Mouse (Mus musculus) embryonic facial prominence, embryonic 10.5 days (tissue): ENCODE data around the gene Metap1d. TPM values are rescaled to one million over a fixed set of nuclear protein-coding genes. Genes with fewer than 3 reads are reported as not detected.

Experiments used
- DNase-seq: peaks from one replicate; pipeline ENCODE4 v3.0.0-alpha.2; 2017; ENCODE audit warnings: low spot score
- H3K27ac ChIP-seq: fragments of 300-500 bp; sonication (generic); replicated peaks from 2 replicates; pipeline ENCODE4 v1.5.1; 2016; ENCODE audit warnings: mild to moderate bottlenecking
- H3K27me3 ChIP-seq: fragments of 300-500 bp; sonication (generic); replicated peaks from 2 replicates; pipeline ENCODE4 v1.6.1; 2016; ENCODE audit warnings: low read depth, mild to moderate bottlenecking; ENCODE audit not compliant: poor library complexity, severe bottlenecking
- H3K36me3 ChIP-seq: fragments of 300-500 bp; sonication (generic); replicated peaks from 2 replicates; pipeline ENCODE4 v1.6.1; 2016; ENCODE audit warnings: mild to moderate bottlenecking, moderate library complexity
- H3K4me1 ChIP-seq: fragments of 300-500 bp; sonication (generic); 2 replicates; pipeline ENCODE4 v1.6.1; 2016
- H3K4me3 ChIP-seq: fragments of 300-500 bp; sonication (generic); 2 replicates; pipeline ENCODE4 v1.5.1; 2016; ENCODE audit warnings: mild to moderate bottlenecking, moderate library complexity
- H3K9me3 ChIP-seq: fragments of 300-500 bp; sonication (generic); 2 replicates; pipeline ENCODE4 v1.6.1; 2016; ENCODE audit warnings: mild to moderate bottlenecking
- WGBS: fragments of 180-500 bp; shearing (Covaris S2); methylation state at CpG from one replicate; pipeline ENCODE4 v1.1.7; 2016; 5-methylcytosine and 5-hydroxymethylcytosine counted together
- polyA plus RNA-seq: library from polyadenylated mRNA; unstranded; fragments of >200 nt; fragmentation: Nextera tagmentation; extraction: Ambion mirVana; gene quantifications from 2 replicates; pipeline ENCODE4 v1.2.1, GENCODE M21; 2016

Gene Metap1d
- polyA plus RNA-seq, 1 experiment from 2014 or later: 29.6 TPM

GRCm38 (mm10) chr2:71477787-71478186, 24.7 kb downstream of the Metap1d start:
- Histone ChIP-seq H3K27ac (no peak overlapping the region), H3K4me1 (peaks cover 69% of the 10 kb centered on the region), H3K36me3 (peaks cover 5% of the 10 kb centered on the region; the same call in 1 of the 2 replicates), H3K4me3 (no peak overlapping the region), H3K27me3 (no peaks in the 10 kb centered on the region), H3K9me3 (peaks cover 5% of the 10 kb centered on the region)
- DNase-seq: no peak

- H3K27ac ChIP-seq: peak overlapping the region; percentile 79
- WGBS: 3% methylated on average over 7 of the region's 7 CpGs
- peaks cover 5% of the 10 kb centered on the region for H3K9me3 ChIP-seq
- peaks cover 5% of the 10 kb centered on the region; the same call in 1 of the 2 replicates for H3K36me3 ChIP-seq
- no peaks in the 10 kb centered on the region for H3K27me3 ChIP-seq
- peak overlapping the region; percentile 35 for H3K4me3 ChIP-seq
- H3K4me1 ChIP-seq: peaks cover 64% of the 10 kb centered on the region
- DNase-seq: peak; percentile 75
Measured at GRCm38 (mm10) chr2:71479917-71480316, 26.8 kb downstream of the Metap1d start.

- 78% methylated on average over 6 of the region's 6 CpGs for WGBS
- DNase-seq: no peak
- Histone ChIP-seq H3K9me3 (peaks cover 5% of the 10 kb centered on the region), H3K27ac (no peak overlapping the region), H3K27me3 (no peaks in the 10 kb centered on the region), H3K36me3 (peaks cover 5% of the 10 kb centered on the region; the same call in 1 of the 2 replicates), H3K4me3 (no peak overlapping the region), H3K4me1 (peaks cover 46% of the 10 kb centered on the region)
Measured at GRCm38 (mm10) chr2:71481825-71482224, 28.7 kb downstream of the Metap1d start.

- 47% methylated on average over 10 of the region's 10 CpGs for WGBS
- Histone ChIP-seq H3K4me1 (peaks cover 46% of the 10 kb centered on the region), H3K9me3 (no peaks in the 10 kb centered on the region), H3K27ac (peak overlapping the region; percentile 73), H3K36me3 (no peaks in the 10 kb centered on the region), H3K4me3 (no peak overlapping the region; the same call in 1 of the 2 replicates), H3K27me3 (no peaks in the 10 kb centered on the region)
- DNase-seq: no peak
Measured at GRCm38 (mm10) chr2:71483046-71483716, 30.1 kb downstream of the Metap1d start.

- peak overlapping the region; percentile 73; the same call in 1 of the 2 replicates for H3K27ac ChIP-seq
- no peak overlapping the region; the same call in 1 of the 2 replicates for H3K4me3 ChIP-seq
Measured at GRCm38 (mm10) chr2:71483717-71484066, 30.6 kb downstream of the Metap1d start.

GRCm38 (mm10) chr2:71491295-71491694, 38.2 kb downstream of the Metap1d start:
- Histone ChIP-seq H3K27ac (no peak overlapping the region), H3K36me3 (no peaks in the 10 kb centered on the region), H3K27me3 (no peaks in the 10 kb centered on the region), H3K9me3 (no peaks in the 10 kb centered on the region), H3K4me3 (no peak overlapping the region), H3K4me1 (peaks cover 28% of the 10 kb centered on the region)
- no peak for DNase-seq

More at GRCm38 (mm10) chr2:71483717-71484066, 30.6 kb downstream of the Metap1d start:
- Histone ChIP-seq H3K9me3 (no peaks in the 10 kb centered on the region), H3K36me3 (no peaks in the 10 kb centered on the region), H3K27me3 (no peaks in the 10 kb centered on the region), H3K4me1 (peaks cover 46% of the 10 kb centered on the region)
- 20% methylated on average over 5 of the region's 5 CpGs for WGBS
- peak; percentile 80 for DNase-seq

- H3K4me3 ChIP-seq: no peak overlapping the region
- WGBS: 77% methylated on average over 12 of the region's 12 CpGs
- H3K27me3 ChIP-seq: no peaks in the 10 kb centered on the region
- H3K27ac ChIP-seq: no peak overlapping the region
- H3K9me3 ChIP-seq: no peaks in the 10 kb centered on the region
- H3K36me3 ChIP-seq: no peaks in the 10 kb centered on the region
- peaks cover 41% of the 10 kb centered on the region for H3K4me1 ChIP-seq
- DNase-seq: no peak
Measured at GRCm38 (mm10) chr2:71493161-71493683, 40.1 kb downstream of the Metap1d start.

- no peaks in the 10 kb centered on the region for H3K9me3 ChIP-seq
- H3K4me3 ChIP-seq: no peak overlapping the region
- H3K4me1 ChIP-seq: peaks cover 53% of the 10 kb centered on the region
- WGBS: 64% methylated on average over 10 of the region's 10 CpGs
- no peak for DNase-seq
- H3K27me3 ChIP-seq: no peaks in the 10 kb centered on the region
- peak overlapping the region; percentile 51; the same call in 1 of the 2 replicates for H3K27ac ChIP-seq
- H3K36me3 ChIP-seq: no peaks in the 10 kb centered on the region
Measured at GRCm38 (mm10) chr2:71494503-71494902, 41.4 kb downstream of the Metap1d start.

- Histone ChIP-seq H3K36me3 (no peaks in the 10 kb centered on the region), H3K27me3 (no peaks in the 10 kb centered on the region), H3K27ac (peak overlapping the region; percentile 51), H3K4me1 (peaks cover 58% of the 10 kb centered on the region), H3K9me3 (no peaks in the 10 kb centered on the region), H3K4me3 (no peak overlapping the region)
- peak; percentile 32 for DNase-seq
- 20% methylated on average over 4 of the region's 4 CpGs for WGBS
Measured at GRCm38 (mm10) chr2:71494971-71495370, 41.9 kb downstream of the Metap1d start.

- H3K4me3 ChIP-seq: no peak overlapping the region
- peak overlapping the region; percentile 65 for H3K27ac ChIP-seq
- WGBS: 45% methylated on average over 5 of the region's 5 CpGs
- H3K27me3 ChIP-seq: no peaks in the 10 kb centered on the region
- no peaks in the 10 kb centered on the region for H3K9me3 ChIP-seq
- H3K4me1 ChIP-seq: peaks cover 66% of the 10 kb centered on the region
- no peaks in the 10 kb centered on the region for H3K36me3 ChIP-seq
- peak; percentile 56 for DNase-seq
Measured at GRCm38 (mm10) chr2:71497175-71497574, 44.1 kb downstream of the Metap1d start.

- WGBS: 47% methylated on average over 16 of the region's 16 CpGs
- Histone ChIP-seq H3K36me3 (no peaks in the 10 kb centered on the region), H3K4me1 (peaks cover 57% of the 10 kb centered on the region), H3K9me3 (no peaks in the 10 kb centered on the region), H3K27me3 (no peaks in the 10 kb centered on the region), H3K4me3 (no peak overlapping the region), H3K27ac (peak overlapping the region; percentile 76)
- DNase-seq: peak; percentile 61
Measured at GRCm38 (mm10) chr2:71499276-71500230, 46.5 kb downstream of the Metap1d start.

GRCm38 (mm10) chr2:71504852-71505251, 51.8 kb downstream of the Metap1d start:
- DNase-seq: no peak
- H3K27ac ChIP-seq: no peak overlapping the region
- WGBS: 80% methylated on average over 9 of the region's 9 CpGs
- H3K4me1 ChIP-seq: peaks cover 38% of the 10 kb centered on the region
- H3K9me3 ChIP-seq: no peaks in the 10 kb centered on the region
- no peak overlapping the region for H3K4me3 ChIP-seq
- H3K27me3 ChIP-seq: no peaks in the 10 kb centered on the region
- H3K36me3 ChIP-seq: no peaks in the 10 kb centered on the region
